Mouse (Mus musculus) liver, postnatal 0 days (tissue): ENCODE measurements at regions not wholly inside any gene's neighbourhood (a gene's known extent, or its start where the extent isn't known, plus 50 kb on each side); places are given as distances from the start of the nearest gene placed in this dataset.

Source experiments
- ATAC-seq: fragments of 200-750 bp; cut with Nextera tagmentation; 2 replicates; pipeline ENCODE4 v1.8.0; 2017; ENCODE audit warnings: mild to moderate bottlenecking, moderate library complexity
- DNase-seq: peaks from one replicate; pipeline ENCODE4 v3.0.0-alpha.2; 2016
- H3K27ac ChIP-seq: fragments of 300-500 bp; sonication (generic); 2 replicates; pipeline ENCODE4 v1.5.1; 2014; ENCODE audit warnings: antibody characterized with exemption, moderate library complexity, mild to moderate bottlenecking, low read depth
- H3K27me3 ChIP-seq: fragments of 300-500 bp; sonication (generic); 2 replicates; pipeline ENCODE4 v1.6.1; 2014; ENCODE audit warnings: low read length, control low read depth, mixed read lengths; ENCODE audit not compliant: insufficient read depth
- H3K36me3 ChIP-seq: fragments of 300-500 bp; sonication (generic); replicated peaks from 2 replicates; pipeline ENCODE4 v1.6.1; 2014; ENCODE audit warnings: mild to moderate bottlenecking, control low read depth, low read length, moderate library complexity, mixed read lengths; ENCODE audit not compliant: insufficient read depth
- H3K4me1 ChIP-seq: fragments of 300-500 bp; sonication (generic); 2 replicates; pipeline ENCODE4 v1.6.1; 2014; ENCODE audit warnings: antibody characterized with exemption, mild to moderate bottlenecking, control low read depth; ENCODE audit not compliant: insufficient read depth
- H3K4me2 ChIP-seq: fragments of 300-500 bp; sonication (generic); 2 replicates; pipeline ENCODE4 v1.6.1; 2014; ENCODE audit warnings: low read depth, mild to moderate bottlenecking, low read length, moderate library complexity, mixed read lengths
- H3K4me3 ChIP-seq: fragments of 300-500 bp; sonication (generic); 2 replicates; pipeline ENCODE4 v1.5.1; 2014; ENCODE audit warnings: low read depth, low read length
- H3K9ac ChIP-seq: fragments of 300-500 bp; sonication (generic); replicated peaks from 2 replicates; pipeline ENCODE4 v1.6.1; 2014; ENCODE audit warnings: mild to moderate bottlenecking, moderate library complexity
- H3K9me3 ChIP-seq: fragments of 300-500 bp; sonication (generic); 2 replicates; pipeline ENCODE4 v1.6.1; 2016; ENCODE audit warnings: mild to moderate bottlenecking, control low read depth, low read length, mixed read lengths
- CTCF ChIP-seq: sonication (generic); IDR thresholded peaks from 2 replicates; pipeline ENCODE4 v1.5.1; 2016; ENCODE audit warnings: antibody characterized with exemption, low read depth
- EP300 ChIP-seq: IDR thresholded peaks from 2 replicates; pipeline ENCODE4 v1.6.1; 2016; ENCODE audit warnings: antibody characterized with exemption, low read depth, mild to moderate bottlenecking
- WGBS: fragments of 180-500 bp; shearing (Covaris S2); extraction: QIAGEN DNeasy Blood & Tissue Kit; methylation state at CpG from one replicate; pipeline ENCODE4 v1.1.7; 2014; ENCODE audit not compliant: insufficient replicate concordance; 5-methylcytosine and 5-hydroxymethylcytosine counted together

DNA sequence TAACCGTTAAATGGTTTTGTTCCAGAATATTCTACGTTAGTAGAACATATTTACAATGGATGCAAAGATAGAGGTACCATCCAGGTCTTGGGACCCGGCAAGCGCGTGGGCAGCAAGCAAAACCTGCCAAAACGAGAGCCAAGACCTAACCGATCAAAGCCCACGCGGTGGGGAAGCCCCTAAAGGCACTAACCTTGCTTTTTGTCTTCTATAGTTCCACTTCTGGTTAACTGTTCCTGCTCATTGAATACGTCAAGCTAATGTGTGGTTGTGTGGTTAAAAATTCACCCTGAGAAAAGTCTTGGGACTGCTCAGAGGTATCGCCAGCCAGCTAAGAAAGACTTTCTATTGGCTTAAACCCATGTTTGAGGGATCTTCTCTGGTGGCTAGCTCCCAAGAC is 55.9 kb upstream of the Cand1 start:
- no peak for DNase-seq
- TF ChIP-seq CTCF (no peak), EP300 (no peak)
- no peaks in the 10 kb centered on the region for H3K27me3 ChIP-seq
- no peaks in the 10 kb centered on the region for H3K36me3 ChIP-seq
- no peaks in the 10 kb centered on the region for H3K4me1 ChIP-seq
- WGBS = 84% methylated on average over 11 of the region's 11 CpGs
- H3K27ac ChIP-seq = no peak overlapping the region
- H3K9ac ChIP-seq = no peak overlapping the region
- no peaks in the 10 kb centered on the region for H3K9me3 ChIP-seq
- ATAC-seq = no peak
- H3K4me2 ChIP-seq = no peak overlapping the region
- no peak overlapping the region for H3K4me3 ChIP-seq

DNA sequence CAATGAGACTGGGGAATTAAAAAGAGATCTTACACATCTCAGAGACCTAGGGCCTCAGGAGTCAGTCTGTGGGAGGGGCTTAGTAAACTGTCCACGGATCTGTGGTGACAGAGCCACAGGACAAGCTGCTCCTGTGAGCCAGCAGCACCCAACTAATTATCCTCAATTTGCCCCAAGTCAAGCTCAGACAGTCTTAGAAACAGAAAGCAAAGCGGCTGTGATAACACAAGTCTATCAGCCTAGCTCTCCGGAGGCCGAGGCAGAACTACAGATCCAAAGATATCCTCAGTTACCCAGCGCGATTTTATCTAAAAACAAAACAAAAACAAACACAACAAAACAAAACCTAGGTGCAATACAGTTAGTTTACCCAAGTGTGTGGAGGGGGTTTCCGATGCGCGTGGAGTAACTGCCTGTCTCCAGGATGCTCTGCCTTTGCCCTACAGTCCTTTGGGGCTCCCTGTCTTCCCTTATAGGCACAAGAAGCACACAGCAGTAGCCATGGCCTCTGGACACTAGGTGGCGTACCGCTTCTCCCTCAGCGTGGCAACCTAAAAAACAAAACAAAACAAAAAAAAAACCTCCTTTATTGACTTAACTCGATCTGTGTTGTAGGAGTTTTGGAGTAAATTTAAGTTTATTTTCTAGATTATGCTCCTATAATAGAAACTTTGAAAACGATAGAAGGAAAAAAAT is 54.7 kb upstream of the Cand1 start:
- DNase-seq = peak; percentile 29
- H3K27ac ChIP-seq = no peak overlapping the region
- H3K36me3 ChIP-seq = no peaks in the 10 kb centered on the region
- ATAC-seq = no peak
- H3K4me3 ChIP-seq = no peak overlapping the region
- H3K27me3 ChIP-seq = no peaks in the 10 kb centered on the region
- H3K4me1 ChIP-seq = no peaks in the 10 kb centered on the region
- TF ChIP-seq CTCF = peak; percentile 60
- no peak for TF ChIP-seq EP300
- H3K9me3 ChIP-seq = no peaks in the 10 kb centered on the region
- H3K9ac ChIP-seq = no peak overlapping the region
- 51% methylated on average over 14 of the region's 14 CpGs for WGBS
- H3K4me2 ChIP-seq = no peak overlapping the region

DNA sequence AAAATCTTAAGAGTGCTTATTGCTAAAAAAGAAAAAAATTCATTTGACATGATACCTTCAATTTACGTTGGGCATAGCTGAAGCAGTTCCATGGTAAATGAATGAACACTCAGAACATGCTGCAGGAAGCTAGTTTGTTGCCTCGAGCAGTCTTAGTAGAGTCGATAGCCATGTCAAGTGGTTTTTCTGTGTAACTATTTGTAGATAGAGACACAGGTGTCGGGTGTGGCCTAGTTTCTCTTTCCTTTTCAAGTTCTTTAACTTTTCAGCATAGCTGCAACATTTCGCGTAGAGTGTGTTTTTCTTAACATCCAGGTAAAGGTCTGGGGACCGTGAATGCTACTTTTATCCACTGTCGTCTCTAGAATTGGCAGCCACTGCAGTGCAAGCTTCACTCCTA is 53.5 kb upstream of the Cand1 start:
- no peak overlapping the region for H3K27ac ChIP-seq
- DNase-seq (no peak), ATAC-seq (no peak)
- no peak overlapping the region for H3K4me3 ChIP-seq
- whole genome bisulfite sequencing = 76% methylated on average over 8 of the region's 8 CpGs
- H3K4me1 ChIP-seq = no peaks in the 10 kb centered on the region
- H3K36me3 ChIP-seq = no peaks in the 10 kb centered on the region
- no peaks in the 10 kb centered on the region for H3K27me3 ChIP-seq
- H3K9ac ChIP-seq = no peak overlapping the region
- no peaks in the 10 kb centered on the region for H3K9me3 ChIP-seq
- no peak overlapping the region for H3K4me2 ChIP-seq
- TF ChIP-seq EP300 (no peak), CTCF (no peak)
